Mouse (Mus musculus) frontal cortex, postnatal 36 days (tissue): ENCODE measurements around the gene Icam4.

Source experiments
- DNase-seq, 2 experiments: peaks; one replicate each; pipeline ENCODE4 v3.0.0; 2022; ENCODE audit warnings: low spot score in 2 of 2

The Icam4 gene

DNA sequence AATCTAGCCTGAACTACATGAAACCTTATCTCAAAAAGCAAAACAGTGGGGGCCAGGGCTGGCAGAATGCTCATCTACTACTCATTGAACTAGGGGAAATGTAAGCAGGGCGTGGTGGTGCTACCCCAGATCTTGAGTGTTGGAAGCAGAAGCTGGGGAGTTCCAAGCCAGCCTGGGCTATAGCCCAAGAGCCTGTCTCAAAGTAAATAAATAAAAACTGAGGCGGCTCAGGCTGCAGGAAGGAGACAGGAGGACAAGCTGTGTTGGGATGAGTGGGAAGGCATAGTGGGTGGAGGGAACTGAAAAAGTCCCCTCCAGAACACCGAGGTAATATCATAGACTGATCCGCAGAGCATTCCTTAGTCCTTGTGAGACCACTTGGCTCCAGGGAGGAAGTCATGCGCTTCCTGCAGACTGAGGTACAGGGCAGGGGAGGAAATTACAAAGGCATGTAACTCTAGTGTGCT, 17.3 kb upstream of the Icam4 start:
- DNase-seq = no peak

DNA sequence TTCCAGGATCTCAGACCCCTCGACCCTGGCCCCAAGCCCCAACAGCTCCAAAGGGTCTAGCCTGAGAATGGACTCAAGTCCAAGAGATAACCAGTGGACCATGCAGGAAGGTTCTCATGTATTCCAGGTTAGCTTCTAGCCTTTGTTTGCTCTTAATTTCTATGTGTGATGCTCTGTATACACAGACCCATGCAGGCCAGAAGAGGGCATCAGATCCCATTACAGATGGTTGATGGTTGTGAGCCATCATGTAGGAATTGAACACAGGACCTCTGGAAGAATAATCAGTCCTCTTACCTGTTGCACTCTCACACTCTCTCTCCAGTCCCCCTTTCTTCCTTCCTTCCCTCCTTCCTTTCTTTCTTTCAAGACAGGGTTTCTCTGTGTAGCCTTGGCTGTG, 16.8 kb upstream of the Icam4 start:
- no peak for DNase-seq

DNA sequence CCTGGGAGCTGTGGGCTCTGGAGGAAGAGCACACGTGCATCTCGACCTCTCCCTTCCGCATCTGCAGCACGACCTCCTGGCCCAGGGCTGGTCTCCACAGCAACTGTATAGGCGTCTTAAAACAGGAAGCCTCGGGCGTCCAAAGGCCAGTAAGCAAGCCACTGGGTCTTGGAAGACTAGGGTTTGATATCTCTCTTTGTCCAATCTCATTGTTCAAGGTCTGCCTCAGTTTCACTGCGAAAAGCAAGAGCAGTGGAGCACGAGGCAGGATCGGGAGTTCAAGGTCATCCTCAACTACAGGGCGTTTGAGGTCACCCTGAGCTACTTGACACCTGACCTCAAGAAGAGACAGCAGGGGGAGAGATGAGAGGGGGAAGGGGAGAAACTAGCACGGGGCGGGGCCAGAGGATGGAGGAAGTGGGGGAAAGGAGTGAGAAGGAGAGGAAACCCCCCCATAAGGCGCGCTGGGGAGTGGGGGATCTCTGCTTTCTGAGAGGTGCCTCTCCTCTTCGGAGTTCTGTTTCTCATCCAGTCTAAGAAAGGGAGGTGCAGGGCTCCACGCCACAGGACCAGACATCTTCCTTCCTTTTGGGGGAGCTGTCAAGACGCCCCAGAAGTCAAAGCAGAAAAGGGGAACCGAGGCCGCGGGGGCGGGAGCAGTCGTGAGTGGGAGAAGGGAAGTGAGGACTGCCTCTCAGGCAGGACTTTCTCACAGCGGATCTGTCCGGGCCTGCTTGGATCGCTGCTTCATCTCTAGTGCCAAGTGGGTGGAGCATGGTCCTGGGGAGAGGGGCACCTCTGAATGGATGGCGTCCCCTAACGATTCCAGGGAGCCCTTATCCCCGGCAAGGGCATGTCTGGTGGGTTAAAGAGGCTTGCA, 14.2 kb upstream of the Icam4 start:
- peak in 1 of 2 experiments; percentile 58 for DNase-seq

DNA sequence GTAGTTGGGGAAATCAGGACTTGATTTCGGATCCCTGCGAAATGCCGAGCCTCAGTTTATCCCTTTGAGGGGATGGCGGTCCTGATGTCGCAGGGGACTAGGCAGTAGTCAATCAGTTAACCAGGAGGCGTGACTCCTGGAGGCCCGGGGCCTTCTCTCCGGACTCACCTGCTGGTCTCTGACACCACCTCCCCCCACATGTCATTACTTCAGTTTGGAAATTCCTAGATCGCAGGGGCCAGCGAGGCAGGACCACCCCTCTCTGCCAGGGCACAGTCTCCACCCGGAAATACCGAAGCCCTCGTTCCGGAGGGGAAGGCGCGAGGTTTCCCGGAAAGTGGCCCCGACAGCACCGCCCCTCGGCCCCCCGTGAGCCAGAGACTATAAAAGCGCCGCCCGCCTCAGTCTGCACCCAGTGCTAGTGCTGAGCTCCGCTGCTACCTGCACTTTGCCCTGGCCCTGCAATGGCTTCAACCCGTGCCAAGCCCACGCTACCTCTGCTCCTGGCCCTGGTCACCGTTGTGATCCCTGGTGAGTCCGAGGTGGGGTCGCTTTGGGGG, 13.5 kb upstream of the Icam4 start, which contains the start of gene Icam1:
Icam1 (plus strand) TSS at position 415 of the 560 bp plus-strand sequence.
- DNase-seq = no peak

DNA sequence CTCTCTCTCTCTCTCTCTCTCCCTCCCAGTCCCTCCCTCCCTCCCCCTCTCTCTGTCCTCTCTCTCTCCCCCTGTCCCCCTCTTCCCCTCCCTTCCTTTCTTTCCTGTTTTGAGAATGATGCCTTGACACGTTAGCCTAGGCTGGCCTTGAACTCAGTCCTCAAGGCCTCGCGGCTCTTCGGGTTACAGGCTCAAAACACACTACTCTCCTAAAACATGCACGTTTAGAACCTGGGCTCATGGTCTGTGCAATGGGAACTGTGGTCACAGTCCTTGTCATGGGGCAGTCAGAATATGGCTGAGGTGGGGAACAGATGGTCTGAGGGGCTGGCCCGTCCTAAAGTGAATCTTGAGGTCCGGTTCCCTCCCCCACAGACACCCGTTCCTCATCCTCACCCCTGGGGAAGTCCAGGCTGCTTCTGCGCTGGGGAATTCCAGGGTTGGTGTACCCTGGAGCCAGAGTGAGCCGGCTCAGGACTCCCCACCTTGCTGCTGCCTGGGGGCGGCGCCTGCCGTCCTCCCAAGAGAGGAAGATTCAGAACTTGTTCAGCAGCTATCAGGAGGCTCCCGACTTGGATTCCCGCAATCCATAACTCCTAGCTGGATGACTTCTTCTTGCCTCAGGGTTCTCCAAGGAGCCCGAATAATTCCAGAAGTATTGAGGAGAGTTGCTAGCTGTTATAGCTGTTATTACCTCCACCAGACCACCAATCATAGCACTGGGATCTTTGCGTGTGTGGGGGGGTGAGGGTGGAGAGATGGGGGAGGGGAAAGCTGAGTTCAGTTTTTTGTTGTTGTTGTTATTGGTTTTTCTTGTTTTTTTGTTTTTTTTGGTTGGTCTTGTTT, 12.6 kb upstream of the Icam4 start:
- no peak for DNase-seq

DNA sequence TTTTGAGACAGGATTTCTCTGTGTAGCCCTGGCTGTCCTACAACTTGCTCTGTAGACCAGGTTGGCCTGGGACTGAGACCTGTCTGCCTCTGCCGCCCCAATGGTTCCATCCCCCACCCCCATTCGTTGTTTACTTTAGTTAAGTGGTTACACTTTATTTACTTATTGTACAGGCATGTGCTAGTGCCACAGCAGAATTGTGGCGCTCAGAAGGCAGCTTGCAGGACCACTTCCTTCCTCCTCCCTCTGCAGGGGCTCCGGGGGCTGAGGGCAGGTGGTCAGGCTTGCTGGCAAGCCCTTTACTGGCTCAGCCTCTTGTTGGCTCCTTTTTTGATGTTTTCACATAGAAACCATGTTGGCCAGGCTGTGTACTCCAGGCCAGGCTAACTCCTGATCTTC, 12.0 kb upstream of the Icam4 start:
- DNase-seq = no peak

DNA sequence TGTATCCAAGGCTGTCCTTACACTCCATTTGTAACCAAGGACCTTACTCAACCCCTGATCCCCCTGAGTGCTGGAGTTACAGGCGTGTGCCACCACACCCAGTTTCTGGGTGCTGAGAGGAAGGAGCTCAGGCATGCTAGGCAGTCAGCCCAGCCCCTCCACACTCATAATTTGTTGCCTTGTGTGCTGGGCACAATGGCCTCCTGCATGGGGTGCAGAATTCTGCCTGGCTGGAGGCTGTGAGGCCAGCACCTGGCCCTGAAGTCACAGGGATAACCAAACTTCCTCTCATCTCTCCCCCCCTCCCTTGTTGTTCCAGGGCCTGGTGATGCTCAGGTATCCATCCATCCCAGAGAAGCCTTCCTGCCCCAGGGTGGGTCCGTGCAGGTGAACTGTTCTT, 10.6 kb upstream of the Icam4 start:
- DNase-seq = no peak

DNA sequence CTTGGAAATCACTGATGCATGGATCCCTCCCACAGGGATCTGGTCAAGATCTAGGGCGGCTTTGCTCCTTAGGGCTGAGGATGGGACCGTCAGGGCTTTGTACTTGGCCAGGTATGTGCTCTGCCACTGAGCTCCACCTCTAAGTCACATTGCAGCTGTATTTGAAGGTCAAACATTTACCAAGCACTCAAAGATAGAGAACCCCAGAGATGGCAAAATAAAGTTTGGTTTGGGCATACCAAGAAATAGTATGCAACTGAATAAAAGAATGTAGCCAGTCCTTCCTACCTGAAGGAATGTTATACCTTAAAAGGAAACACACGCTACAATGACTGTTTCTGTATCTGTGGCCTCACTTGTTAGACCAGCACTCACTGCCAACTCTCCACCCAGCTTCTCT, 7.8 kb upstream of the Icam4 start:
- DNase-seq = no peak

DNA sequence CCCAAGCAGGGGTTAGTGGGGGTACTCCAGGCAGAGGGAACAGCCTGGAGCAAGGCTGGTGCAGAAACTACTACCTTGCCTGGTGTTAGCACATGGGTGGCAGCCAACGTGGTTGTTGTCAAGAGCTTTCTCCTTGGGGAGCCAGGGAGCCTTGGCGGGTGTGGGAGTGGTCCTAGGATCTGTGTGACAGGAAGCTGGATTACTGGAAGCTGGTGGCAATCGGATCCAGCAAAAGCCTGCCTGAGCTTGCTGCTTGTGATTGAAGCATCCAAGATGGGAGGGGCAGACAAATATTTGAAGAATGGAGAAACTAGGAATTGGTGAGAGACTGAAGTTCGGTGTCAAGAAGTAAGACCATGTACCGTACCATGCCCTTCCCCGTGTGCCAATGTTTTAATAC, 6.9 kb upstream of the Icam4 start:
- no peak for DNase-seq

DNA sequence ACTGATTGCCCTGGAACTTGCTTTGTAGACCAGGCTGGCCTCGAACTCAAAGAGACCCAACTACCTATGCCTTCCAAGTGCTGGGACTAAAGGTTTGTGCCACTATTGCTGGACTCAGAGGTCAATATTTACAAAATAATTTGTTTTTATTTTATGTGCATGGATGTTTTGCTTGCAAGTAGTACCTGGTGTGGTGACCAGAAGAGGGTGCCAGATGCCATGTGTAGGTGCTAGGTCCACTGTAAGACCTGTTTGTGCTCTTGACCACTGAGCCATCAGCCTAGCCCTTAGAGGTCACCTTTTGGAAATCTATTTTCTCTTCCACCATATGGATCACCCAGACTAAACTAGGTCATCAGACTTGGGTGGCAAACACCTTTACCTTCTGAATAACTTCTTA, 6.4 kb upstream of the Icam4 start:
- DNase-seq = no peak

DNA sequence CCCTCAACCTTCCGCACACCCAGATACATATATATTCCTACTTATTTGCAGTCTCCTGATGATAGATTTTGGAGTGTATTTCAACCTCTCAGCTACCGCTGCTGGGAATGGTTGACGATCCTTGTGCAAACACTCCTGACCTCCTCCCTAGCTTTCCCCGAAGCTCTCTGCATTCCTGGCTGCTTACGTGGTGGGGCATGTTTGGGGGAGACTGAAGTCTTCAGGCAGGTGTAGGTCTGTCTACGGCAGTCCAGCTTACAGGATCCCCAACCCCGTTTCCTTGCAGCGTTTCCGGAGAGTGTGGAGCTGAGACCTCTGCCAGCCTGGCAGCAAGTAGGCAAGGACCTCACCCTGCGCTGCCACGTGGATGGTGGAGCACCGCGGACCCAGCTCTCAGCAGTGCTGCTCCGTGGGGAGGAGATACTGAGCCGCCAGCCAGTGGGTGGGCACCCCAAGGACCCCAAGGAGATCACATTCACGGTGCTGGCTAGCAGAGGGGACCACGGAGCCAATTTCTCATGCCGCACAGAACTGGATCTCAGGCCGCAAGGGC, 3.8 kb upstream of the Icam4 start:
- no peak for DNase-seq

DNA sequence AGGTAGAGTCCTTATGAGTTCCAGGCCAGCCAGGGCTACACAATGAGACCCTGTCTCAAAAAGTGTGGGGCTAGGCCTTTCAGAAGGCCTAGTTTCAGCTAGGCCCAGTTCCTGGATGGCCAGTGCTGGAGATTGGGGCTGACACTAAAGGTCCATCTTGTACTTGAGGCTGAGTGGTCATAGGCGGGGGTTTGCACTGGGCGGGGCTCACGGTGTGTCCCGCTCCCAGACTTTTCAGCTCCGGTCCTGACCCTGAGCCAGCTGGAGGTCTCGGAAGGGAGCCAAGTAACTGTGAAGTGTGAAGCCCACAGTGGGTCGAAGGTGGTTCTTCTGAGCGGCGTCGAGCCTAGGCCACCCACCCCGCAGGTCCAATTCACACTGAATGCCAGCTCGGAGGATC, 2.3 kb upstream of the Icam4 start:
- DNase-seq = no peak

DNA sequence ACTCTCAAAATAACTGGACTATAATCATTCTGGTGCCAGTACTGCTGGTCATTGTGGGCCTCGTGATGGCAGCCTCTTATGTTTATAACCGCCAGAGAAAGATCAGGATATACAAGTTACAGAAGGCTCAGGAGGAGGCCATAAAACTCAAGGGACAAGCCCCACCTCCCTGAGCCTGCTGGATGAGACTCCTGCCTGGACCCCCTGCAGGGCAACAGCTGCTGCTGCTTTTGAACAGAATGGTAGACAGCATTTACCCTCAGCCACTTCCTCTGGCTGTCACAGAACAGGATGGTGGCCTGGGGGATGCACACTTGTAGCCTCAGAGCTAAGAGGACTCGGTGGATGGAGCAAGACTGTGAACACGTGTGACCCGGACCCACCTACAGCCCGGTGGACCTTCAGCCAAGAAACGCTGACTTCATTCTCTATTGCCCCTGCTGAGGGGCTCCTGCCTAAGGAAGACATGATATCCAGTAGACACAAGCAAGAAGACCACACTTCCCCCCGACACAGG, 1.3 kb upstream of the Icam4 start:
- no peak for DNase-seq

DNA sequence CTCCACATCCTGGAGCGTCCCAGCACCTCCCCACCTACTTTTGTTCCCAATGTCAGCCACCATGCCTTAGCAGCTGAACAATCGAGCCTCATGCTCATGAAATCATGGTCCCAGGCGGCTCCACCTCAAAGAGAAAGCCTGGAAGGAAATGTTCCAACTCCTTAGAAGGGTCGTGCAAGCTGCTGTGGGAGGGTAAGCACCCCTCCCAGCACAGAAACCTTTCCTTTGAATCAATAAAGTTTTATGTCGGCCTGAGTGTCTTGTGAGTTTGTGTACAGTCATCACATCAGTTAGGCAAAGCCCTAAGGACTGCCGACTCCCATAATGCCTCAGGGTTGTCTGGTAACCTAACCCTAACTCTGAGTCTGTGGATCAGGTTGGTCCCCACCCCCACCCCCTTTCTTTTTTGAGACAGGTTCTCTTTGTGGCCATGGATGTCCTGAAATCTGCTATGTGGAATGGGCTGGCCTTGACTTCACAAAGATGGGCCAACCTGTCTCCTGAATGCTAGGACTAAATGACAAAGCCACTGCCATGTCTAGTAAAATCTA, 538 bp upstream of the Icam4 start:
- no peak for DNase-seq

DNA sequence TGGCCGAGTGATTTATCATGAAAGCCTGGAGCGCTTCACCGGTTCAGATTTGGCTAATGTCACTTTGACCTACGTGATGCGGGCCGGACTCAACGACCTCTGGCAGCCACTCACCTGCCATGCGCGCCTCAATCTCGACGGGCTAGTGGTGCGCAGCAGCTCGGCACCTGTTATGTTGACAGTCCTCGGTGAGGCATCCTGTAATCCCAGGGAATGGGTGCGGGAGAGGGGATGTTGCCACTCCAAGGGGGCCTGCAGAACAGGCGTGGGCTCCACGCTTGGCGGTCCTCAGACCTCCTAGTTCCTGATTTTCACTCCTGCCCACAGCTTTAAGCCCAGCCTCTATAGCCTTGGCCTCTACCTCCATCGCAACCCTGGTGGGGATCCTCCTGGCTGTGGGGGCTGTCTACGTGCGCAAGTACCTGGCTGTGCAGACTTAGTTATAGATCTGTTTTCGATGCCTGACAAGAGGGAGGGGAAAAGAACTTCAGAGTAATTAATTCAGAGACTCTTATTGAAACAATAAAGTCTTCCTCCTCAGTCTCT, 955 bp downstream of the Icam4 start:
- no peak for DNase-seq

DNA sequence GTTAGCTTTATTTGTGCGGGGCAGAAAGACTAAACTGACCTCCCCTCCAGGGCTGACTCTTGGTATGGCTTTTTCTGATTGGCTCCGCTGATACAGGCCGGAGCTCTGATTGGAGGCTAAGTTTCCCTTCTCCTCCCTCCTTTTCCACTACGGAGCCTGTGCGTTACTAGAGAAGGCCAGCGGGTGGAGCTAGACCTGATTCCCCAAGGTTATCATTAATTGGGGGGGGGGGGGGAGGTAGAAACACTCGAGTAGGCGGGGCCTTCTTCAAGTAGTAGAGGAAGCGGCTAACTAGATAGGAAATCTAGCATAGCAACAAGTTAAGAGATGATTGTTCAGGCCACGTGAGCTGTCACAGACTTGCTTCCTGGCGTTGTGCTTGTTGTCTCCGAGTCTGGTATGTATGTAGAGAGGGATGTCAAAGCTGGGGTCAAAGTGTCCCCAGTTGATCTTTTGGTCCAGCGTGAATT, 1.6 kb downstream of the Icam4 start:
- DNase-seq = peak; percentile 70 to 83

DNA sequence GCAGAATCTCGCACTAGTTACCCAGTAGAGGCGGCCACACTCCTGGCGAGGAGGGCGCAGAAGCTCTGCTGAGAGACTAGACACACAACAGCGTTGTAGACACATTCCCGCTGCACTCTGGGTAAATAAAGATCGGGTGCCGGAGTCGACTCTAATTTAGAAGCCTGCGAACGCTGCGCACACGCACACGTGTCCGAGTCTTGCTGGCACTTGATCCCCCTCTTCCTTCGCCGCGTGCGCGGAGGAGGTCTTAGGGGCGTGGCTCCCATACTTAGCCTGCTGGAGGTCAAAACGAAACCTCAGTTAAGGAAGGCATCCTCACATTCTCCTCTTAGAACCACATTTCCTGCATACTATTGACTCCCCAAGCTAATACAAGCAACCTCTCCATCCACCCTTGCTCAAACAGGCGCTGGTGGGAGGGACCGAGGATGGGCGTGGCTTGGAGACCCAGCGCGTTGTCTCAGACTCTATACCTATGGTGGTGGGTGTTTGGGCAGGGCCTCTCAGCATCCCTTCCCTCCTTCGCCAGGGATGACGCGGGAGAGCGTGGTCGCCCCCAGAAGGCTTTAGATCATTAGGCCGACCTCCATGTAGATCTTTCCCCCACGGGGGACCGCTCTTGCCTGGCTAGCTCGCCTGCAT, 2.2 kb downstream of the Icam4 start:
- DNase-seq = peak; percentile 86 to 89

DNA sequence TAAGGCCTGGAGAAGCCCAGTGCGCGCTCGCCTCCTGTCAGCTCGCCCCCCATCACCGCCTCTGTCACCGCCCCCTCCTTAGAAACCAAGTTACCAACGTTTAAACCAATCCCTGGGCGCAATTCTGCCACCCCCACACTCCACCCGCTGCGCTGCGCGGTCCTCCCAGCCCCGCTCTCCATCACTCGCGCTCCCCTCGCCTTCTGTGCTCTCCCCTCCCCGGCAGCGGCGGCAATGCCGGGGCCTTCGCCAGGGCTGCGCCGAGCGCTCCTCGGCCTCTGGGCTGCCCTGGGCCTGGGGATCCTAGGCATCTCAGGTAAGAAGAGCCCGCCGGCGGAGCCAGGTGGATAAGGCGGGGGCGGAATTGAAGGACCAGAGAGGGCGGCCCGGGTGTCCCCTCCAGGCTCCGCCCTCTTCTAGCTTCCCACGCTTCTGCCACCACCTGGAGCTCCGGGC, 2.8 kb downstream of the Icam4 start, which contains the start of gene Icam5:
Icam5 (plus strand) TSS at position 178 of the 456 bp plus-strand sequence.
- peak; percentile 85 to 90 for DNase-seq

DNA sequence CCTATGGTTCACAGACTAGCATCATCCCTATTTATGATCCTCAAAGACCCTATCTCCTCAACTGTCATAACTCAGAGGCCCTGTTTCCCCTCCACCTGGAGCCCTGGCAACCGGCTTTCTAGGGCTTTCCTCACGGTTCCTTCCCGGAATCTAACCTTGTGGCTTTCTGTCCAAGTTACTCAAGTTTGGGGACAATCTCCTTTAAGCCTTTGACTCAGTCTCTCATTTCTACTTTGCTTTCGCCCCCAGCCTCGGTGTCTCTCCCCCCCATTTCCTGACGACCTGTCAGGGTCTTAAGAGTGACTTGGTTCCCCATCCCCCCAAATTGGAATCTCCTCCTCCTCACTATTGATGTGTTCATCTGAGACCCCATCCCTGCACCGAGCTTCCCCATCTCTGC, 3.3 kb downstream of the Icam4 start:
- no peak for DNase-seq

DNA sequence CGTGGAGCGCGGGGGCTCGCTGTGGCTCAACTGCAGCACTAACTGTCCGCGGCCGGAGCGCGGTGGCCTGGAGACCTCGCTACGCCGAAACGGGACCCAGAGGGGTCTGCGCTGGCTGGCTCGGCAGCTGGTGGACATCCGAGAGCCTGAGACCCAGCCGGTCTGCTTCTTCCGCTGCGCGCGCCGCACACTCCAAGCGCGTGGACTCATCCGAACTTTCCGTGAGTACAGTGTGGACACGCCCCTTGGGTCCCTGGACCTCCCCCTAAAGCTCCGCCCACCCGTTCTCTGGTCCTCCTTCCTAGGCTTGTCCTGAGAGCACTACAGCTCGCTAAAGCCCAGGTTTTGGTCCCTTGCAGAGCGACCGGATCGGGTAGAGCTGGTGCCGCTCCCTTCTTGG, 4.0 kb downstream of the Icam4 start:
- peak; percentile 63 to 77 for DNase-seq
